Mouse (Mus musculus) heart, adult 2 months (tissue): Measurements from ENCODE around the gene Fam161a. TPM values are rescaled to one million over a fixed set of nuclear protein-coding genes. Genes with fewer than 3 reads are reported as not detected.
"Not testable (repeated sequence)": the region's sequence is repeated elsewhere in the genome, so short reads cannot be mapped to it uniquely, and the experiment has no call there.

Experiments
- DNase-seq, 2 experiments: peaks; one replicate each; pipeline ENCODE4 v3.0.0; 2021
- H3K27ac ChIP-seq: fragments of 200-600 bp; 2 replicates; pipeline ENCODE4 v1.8.1; 2022
- H3K27me3 ChIP-seq: fragments of 200-500 bp; 2 replicates; pipeline ENCODE4 v1.6.1; 2012; ENCODE audit warnings: mild to moderate bottlenecking, low read length, inconsistent platforms, mixed read lengths; ENCODE audit not compliant: control insufficient read depth, insufficient read depth
- H3K36me3 ChIP-seq: fragments of 200-500 bp; 2 replicates; pipeline ENCODE4 v1.6.1; 2012; ENCODE audit warnings: low read length, inconsistent platforms; ENCODE audit not compliant: control insufficient read depth, insufficient read depth
- H3K4me1 ChIP-seq: fragments of 200-500 bp; 2 replicates; pipeline ENCODE4 v1.6.1; 2011; ENCODE audit warnings: low read length; ENCODE audit not compliant: control insufficient read depth, insufficient read depth
- H3K4me3 ChIP-seq: fragments of 200-600 bp; 2 replicates; pipeline ENCODE4 v1.8.1; 2022
- H3K79me2 ChIP-seq: fragments of 200-500 bp; replicated peaks from 2 replicates; pipeline ENCODE4 v1.6.1; 2012; ENCODE audit warnings: mild to moderate bottlenecking, inconsistent platforms, low read length, moderate library complexity, mixed read lengths; ENCODE audit not compliant: control insufficient read depth, insufficient read depth
- H3K9ac ChIP-seq: fragments of 200-500 bp; 2 replicates; pipeline ENCODE4 v1.6.1; 2012; ENCODE audit warnings: low read depth, mild to moderate bottlenecking, control low read depth, inconsistent platforms, low read length, mixed read lengths
- CTCF ChIP-seq: fragments of 200-600 bp; IDR thresholded peaks from 2 replicates; pipeline ENCODE4 v1.8.1; 2022; ENCODE audit warnings: antibody characterized with exemption, mild to moderate bottlenecking, moderate library complexity
- EP300 ChIP-seq: fragments of 200-500 bp; IDR thresholded peaks from 2 replicates; pipeline ENCODE4 v1.6.1; 2011; ENCODE audit warnings: low read depth, low read length, control low read depth; ENCODE audit not compliant: insufficient read depth
- POLR2A ChIP-seq: fragments of 200-500 bp; IDR thresholded peaks from 2 replicates; pipeline ENCODE4 v1.6.1; 2011; ENCODE audit warnings: mild to moderate bottlenecking, low read depth, low read length, control low read depth; ENCODE audit not compliant: insufficient read depth
- WGBS: fragments of 180-500 bp; shearing (Covaris S2); methylation state at CpG from one replicate; pipeline ENCODE4 v1.1.7; 2018; 5-methylcytosine and 5-hydroxymethylcytosine counted together
- intact Hi-C: fragments of 180-260 bp; cut with DNase I; formaldehyde crosslinking; loops from one replicate; pipeline ENCODE4 v1.15.1; 2025
- polyA plus RNA-seq: library from polyadenylated mRNA; depleted of rRNA; stranded (reverse); fragments of >200 nt; gene quantifications from 2 replicates; pipeline ENCODE4 v1.2.3, GENCODE M21; 2012; rRNA removed
- total RNA-seq, 2 experiments: library from RNA; stranded (reverse); gene quantifications; 2 replicates each; pipeline ENCODE4 v1.2.3; 2021

Gene Fam161a
- total and polyA plus RNA-seq, 3 experiments = 1.2 to 2.3 (median 1.9) TPM

GRCm38 (mm10) chr11:23065167-23065668 is 57.9 kb downstream of the Fam161a start:
- WGBS = 87% methylated on average over 2 of the region's 2 CpGs
- no peaks in the 10 kb centered on the region for H3K36me3 ChIP-seq
- no peak overlapping the region for H3K9ac ChIP-seq
- H3K79me2 ChIP-seq = no peaks in the 10 kb centered on the region
- H3K4me3 ChIP-seq = no peak overlapping the region
- TF ChIP-seq CTCF (no peak), POLR2A (no peak), EP300 (no peak)
- no peak for DNase-seq
- no peaks in the 10 kb centered on the region for H3K27me3 ChIP-seq
- H3K4me1 ChIP-seq = peaks cover 3% of the 10 kb centered on the region
- H3K27ac ChIP-seq = no peak overlapping the region
- intact Hi-C loops = loop anchor here (5.0 kb wide), 4 partner anchors 58 to 433 kb away; partner anchors contain the start of genes Cct4, Fam161a and Xpo1

GRCm38 (mm10) chr11:23067395-23068136 is 60.2 kb downstream of the Fam161a start:
- peak; percentile 16; the same call in 1 of the 2 replicates for TF ChIP-seq CTCF
- TF ChIP-seq POLR2A = peak; percentile 96
- peak; percentile 84; the same call in 1 of the 2 replicates for TF ChIP-seq EP300
- intact Hi-C loops = loop anchor here (5.0 kb wide), 4 partner anchors 60 to 435 kb away; partner anchors contain the start of genes Cct4, Fam161a and Xpo1

GRCm38 (mm10) chr11:23068201-23068600 is 60.9 kb downstream of the Fam161a start:
- H3K4me1 ChIP-seq = peaks cover 3% of the 10 kb centered on the region
- no peak for DNase-seq
- WGBS = 8% methylated on average over 10 of the region's 10 CpGs
- no peaks in the 10 kb centered on the region for H3K36me3 ChIP-seq
- TF ChIP-seq CTCF (no peak), POLR2A (no peak), EP300 (no peak)
- intact Hi-C loops = loop anchor here (5.0 kb wide), 4 partner anchors 61 to 436 kb away; partner anchors contain the start of genes Cct4, Fam161a and Xpo1
- H3K4me3 ChIP-seq = peak overlapping the region; percentile 58
- H3K79me2 ChIP-seq = no peaks in the 10 kb centered on the region
- H3K9ac ChIP-seq = peak overlapping the region; percentile 76
- H3K27me3 ChIP-seq = no peaks in the 10 kb centered on the region
- H3K27ac ChIP-seq = peak overlapping the region; percentile 73

More at GRCm38 (mm10) chr11:23067395-23068136, 60.2 kb downstream of the Fam161a start:
- DNase-seq = peak; percentile 91 to 92
- WGBS = under 1% methylated on average over 49 of the region's 49 CpGs
- peak overlapping the region; percentile 73 for H3K27ac ChIP-seq
- H3K9ac ChIP-seq = peak overlapping the region; percentile 76
- H3K27me3 ChIP-seq = no peaks in the 10 kb centered on the region
- H3K4me3 ChIP-seq = peak overlapping the region; percentile 58
- H3K79me2 ChIP-seq = no peaks in the 10 kb centered on the region
- H3K4me1 ChIP-seq = peaks cover 3% of the 10 kb centered on the region
- no peaks in the 10 kb centered on the region for H3K36me3 ChIP-seq

- not testable (repeated sequence) for DNase-seq, H3K36me3 ChIP-seq, H3K27me3 ChIP-seq, H3K79me2 ChIP-seq, H3K27ac ChIP-seq, H3K9ac ChIP-seq, H3K4me1 ChIP-seq, H3K4me3 ChIP-seq
- intact Hi-C loops = loop anchor here (5.0 kb wide), 4 partner anchors 62 to 437 kb away; partner anchors contain the start of genes Cct4, Fam161a and Xpo1
- WGBS = 90% methylated on average over 9 of the region's 9 CpGs
Observed at GRCm38 (mm10) chr11:23068986-23069385, 61.7 kb downstream of the Fam161a start.

GRCm38 (mm10) chr11:23074841-23075240 is 67.5 kb downstream of the Fam161a start:
- H3K4me1 ChIP-seq = no peaks in the 10 kb centered on the region
- WGBS = 68% methylated on average over 7 of the region's 7 CpGs
- no peaks in the 10 kb centered on the region for H3K79me2 ChIP-seq
- no peak overlapping the region for H3K9ac ChIP-seq
- intact Hi-C loops = no loop called here
- TF ChIP-seq POLR2A = no peak
- no peak for TF ChIP-seq CTCF
- TF ChIP-seq EP300 = no peak
- no peaks in the 10 kb centered on the region for H3K27me3 ChIP-seq
- no peaks in the 10 kb centered on the region for H3K36me3 ChIP-seq
- no peak overlapping the region for H3K4me3 ChIP-seq
- H3K27ac ChIP-seq = no peak overlapping the region
- DNase-seq = no peak

GRCm38 (mm10) chr11:23078541-23078940 is 71.2 kb downstream of the Fam161a start:
- Histone ChIP-seq H3K4me3 (no peak overlapping the region), H3K36me3 (no peaks in the 10 kb centered on the region), H3K79me2 (no peaks in the 10 kb centered on the region), H3K4me1 (no peaks in the 10 kb centered on the region), H3K9ac (no peak overlapping the region), H3K27ac (no peak overlapping the region), H3K27me3 (no peaks in the 10 kb centered on the region)
- TF ChIP-seq POLR2A = no peak
- no peak for TF ChIP-seq CTCF
- no peak for TF ChIP-seq EP300
- 97% methylated on average over 1 of the region's 1 CpGs for WGBS
- DNase-seq = no peak
- intact Hi-C loops = no loop called here

Other genes starting within 250 kb of the Fam161a start
- 1 to 10 TPM; 3.5 to 6.2 TPM for gene B3gnt2, start 146.6 kb upstream of the Fam161a start, total RNA-seq
- gene B3gnt2, start 146.6 kb upstream of the Fam161a start, polyA plus RNA-seq = 5.7 and 7.1 TPM in 2 replicates
- gene Zrsr1, start 35.5 kb upstream of the Fam161a start, total RNA-seq = 10 to 100 TPM; 15.1 to 22.0 TPM
- gene Zrsr1, start 35.5 kb upstream of the Fam161a start, polyA plus RNA-seq = 4.6 and 7.2 TPM in 2 replicates
- 1 to 10 TPM; 5.2 to 7.0 TPM for gene Gm28048, start 25.4 kb upstream of the Fam161a start, total RNA-seq
- 2.1 and 8.3 TPM in 2 replicates for gene Gm28048, start 25.4 kb upstream of the Fam161a start, polyA plus RNA-seq
- gene Commd1, start 25.1 kb upstream of the Fam161a start, total RNA-seq = 100 to 1,000 TPM; 138 to 158 TPM
- gene Commd1, start 25.1 kb upstream of the Fam161a start, polyA plus RNA-seq = 26.7 and 40.1 TPM in 2 replicates
- 100 to 1,000 TPM; 114 to 129 TPM for gene Cct4, start 17.0 kb upstream of the Fam161a start, total RNA-seq
- 54.2 and 72.3 TPM in 2 replicates for gene Cct4, start 17.0 kb upstream of the Fam161a start, polyA plus RNA-seq
- 10 to 100 TPM; 31.8 to 36.2 TPM for gene Xpo1, start 248.5 kb downstream of the Fam161a start, total RNA-seq
- 4.1 and 9.8 TPM in 2 replicates for gene Xpo1, start 248.5 kb downstream of the Fam161a start, polyA plus RNA-seq